Mouse (Mus musculus) MEL (cell line): ENCODE data around the gene Piezo1. TPM values are rescaled to one million over a fixed set of nuclear protein-coding genes. Genes with fewer than 3 reads are reported as not detected.

Experiments used
- DNase-seq: peaks from one replicate; pipeline ENCODE4 v3.0.0; 2011; ENCODE audit warnings: low read depth, low spot score
- H3K27ac ChIP-seq: 2 replicates; pipeline ENCODE4 v1.5.1; 2012; ENCODE audit warnings: low read depth, mild to moderate bottlenecking, control low read depth, low read length, moderate library complexity; ENCODE audit not compliant: control insufficient read depth
- H3K27me3 ChIP-seq, 2 experiments: fragments of 150-350 bp in 1 of 2; sonication (generic) in 1 of 2; 2 replicates each; pipeline ENCODE4 v1.6.1; 2012; ENCODE audit warnings: low read length in 2 of 2, mild to moderate bottlenecking in 2 of 2, improper control_type of control experiment in 1 of 2, moderate library complexity in 1 of 2; ENCODE audit not compliant: insufficient read depth in 2 of 2, control insufficient read depth in 1 of 2
- H3K36me3 ChIP-seq, 2 experiments: 2 replicates each; pipeline ENCODE4 v1.6.1; 2012 to 2014; ENCODE audit warnings: low read length in 2 of 2, improper control_type of control experiment in 1 of 2, inconsistent platforms in 1 of 2, mild to moderate bottlenecking in 1 of 2; ENCODE audit not compliant: insufficient read depth in 2 of 2, control insufficient read depth in 1 of 2
- H3K4me1 ChIP-seq, 2 experiments: fragments of 150-350 bp in 1 of 2; sonication (generic) in 1 of 2; 2 replicates each; pipeline ENCODE4 v1.6.1; 2012; ENCODE audit warnings: low read length in 2 of 2, improper control_type of control experiment in 1 of 2, mild to moderate bottlenecking in 1 of 2; ENCODE audit not compliant: insufficient read depth in 2 of 2, control insufficient read depth in 1 of 2
- H3K4me3 ChIP-seq, 2 experiments: fragments of 150-350 bp in 1 of 2; sonication (generic) in 1 of 2; 2 replicates each; pipeline ENCODE4 v1.5.1; 2012; ENCODE audit warnings: low read depth in 2 of 2, low read length in 2 of 2, mild to moderate bottlenecking in 2 of 2, moderate library complexity in 2 of 2, control low read depth in 1 of 2, improper control_type of control experiment in 1 of 2; ENCODE audit not compliant: control insufficient read depth in 1 of 2, insufficient read depth in 1 of 2
- H3K79me2 ChIP-seq: 2 replicates; pipeline ENCODE4 v1.6.1; 2012; ENCODE audit warnings: mild to moderate bottlenecking, low read length, moderate library complexity; ENCODE audit not compliant: control insufficient read depth, poor library complexity, insufficient read depth
- H3K9ac ChIP-seq: 2 replicates; pipeline ENCODE4 v1.6.1; 2012; ENCODE audit warnings: low read depth, mild to moderate bottlenecking, control low read depth, low read length, moderate library complexity; ENCODE audit not compliant: control insufficient read depth, poor library complexity, severe bottlenecking
- H3K9me3 ChIP-seq: fragments of 150-350 bp; sonication (generic); replicated peaks from 2 replicates; pipeline ENCODE4 v1.6.1; 2012; ENCODE audit warnings: mild to moderate bottlenecking, low read length, improper control_type of control experiment, moderate library complexity; ENCODE audit not compliant: insufficient read depth
- BHLHE40 ChIP-seq: IDR thresholded peaks from 2 replicates; pipeline ENCODE4 v1.6.1; 2012; ENCODE audit warnings: low read depth, mild to moderate bottlenecking, inconsistent platforms, low read length, improper control_type of control experiment, borderline replicate concordance
- CHD2 ChIP-seq: IDR thresholded peaks from 2 replicates; pipeline ENCODE4 v1.6.1; 2011; ENCODE audit warnings: low read length, improper control_type of control experiment
- CTCF ChIP-seq, 3 experiments: IDR thresholded peaks in 2 of 3; conservative IDR thresholded peaks in 1 of 3; 2 replicates each; pipeline ENCODE4 v1.5.1; 2011 to 2012; ENCODE audit warnings: low read length in 3 of 3, low read depth in 2 of 3, mild to moderate bottlenecking in 2 of 3, improper control_type of control experiment in 1 of 3, inconsistent platforms in 1 of 3, mixed read lengths in 1 of 3, moderate library complexity in 1 of 3; ENCODE audit not compliant: control insufficient read depth in 1 of 3, insufficient read depth in 1 of 3, poor library complexity in 1 of 3, severe bottlenecking in 1 of 3
- ELF1 ChIP-seq: IDR thresholded peaks from 2 replicates; pipeline ENCODE4 v1.6.1; 2014; ENCODE audit warnings: low read depth, mild to moderate bottlenecking, inconsistent platforms, low read length, improper control_type of control experiment, moderate library complexity
- ETS1 ChIP-seq: IDR thresholded peaks from 2 replicates; pipeline ENCODE4 v1.6.1; 2012; ENCODE audit warnings: low read depth, mild to moderate bottlenecking, inconsistent platforms, low read length, improper control_type of control experiment, moderate library complexity
- GABPA ChIP-seq: IDR thresholded peaks from 2 replicates; pipeline ENCODE4 v1.6.1; 2012; ENCODE audit warnings: low read depth, mild to moderate bottlenecking, inconsistent platforms, low read length, improper control_type of control experiment, moderate library complexity
- GATA1 ChIP-seq: IDR thresholded peaks from 2 replicates; pipeline ENCODE4 v1.6.1; 2011; ENCODE audit warnings: low read depth, low read length, improper control_type of control experiment
- HCFC1 ChIP-seq: IDR thresholded peaks from 2 replicates; pipeline ENCODE4 v1.6.1; 2012; ENCODE audit warnings: low read depth, mild to moderate bottlenecking, inconsistent platforms, low read length, improper control_type of control experiment, moderate library complexity
- KAT2A ChIP-seq: conservative IDR thresholded peaks from 2 replicates; pipeline ENCODE4 v1.6.1; 2012; ENCODE audit warnings: low read depth, low read length, improper control_type of control experiment, inconsistent platforms
- MAFK ChIP-seq: IDR thresholded peaks from 2 replicates; pipeline ENCODE4 v1.6.1; 2011; ENCODE audit warnings: low read depth, mild to moderate bottlenecking, low read length, improper control_type of control experiment, borderline replicate concordance
- MYB ChIP-seq: IDR thresholded peaks from 2 replicates; pipeline ENCODE4 v1.6.1; 2011; ENCODE audit warnings: mild to moderate bottlenecking, low read depth, low read length, improper control_type of control experiment
- MYC ChIP-seq: IDR thresholded peaks from 2 replicates; pipeline ENCODE4 v1.6.1; 2011; ENCODE audit warnings: low read depth, mild to moderate bottlenecking, low read length, improper control_type of control experiment, moderate library complexity
- POLR2A ChIP-seq, 2 experiments: IDR thresholded peaks; 2 replicates each; pipeline ENCODE4 v1.6.1; 2011 to 2012; ENCODE audit warnings: low read length in 2 of 2, mild to moderate bottlenecking in 2 of 2, control low read depth in 1 of 2, improper control_type of control experiment in 1 of 2, low read depth in 1 of 2, moderate library complexity in 1 of 2; ENCODE audit not compliant: control insufficient read depth in 1 of 2, insufficient read depth in 1 of 2, poor library complexity in 1 of 2
- POLR2AphosphoS2 ChIP-seq: IDR thresholded peaks from 2 replicates; pipeline ENCODE4 v1.6.1; 2011; ENCODE audit warnings: low read length, improper control_type of control experiment
- POLR2AphosphoS5 ChIP-seq: IDR thresholded peaks from 2 replicates; pipeline ENCODE4 v1.6.1; 2012; ENCODE audit warnings: low read depth, borderline replicate concordance, mild to moderate bottlenecking, inconsistent platforms, low read length, moderate library complexity, mixed read lengths
- RAD21 ChIP-seq: IDR thresholded peaks from 2 replicates; pipeline ENCODE4 v1.6.1; 2011; ENCODE audit warnings: mild to moderate bottlenecking, low read depth, low read length, improper control_type of control experiment
- RCOR1 ChIP-seq: IDR thresholded peaks from 2 replicates; pipeline ENCODE4 v1.6.1; 2012; ENCODE audit warnings: low read depth, mild to moderate bottlenecking, inconsistent platforms, low read length, improper control_type of control experiment
- TCF12 ChIP-seq: IDR thresholded peaks from 2 replicates; pipeline ENCODE4 v1.6.1; 2014; ENCODE audit warnings: low read depth, mild to moderate bottlenecking, inconsistent platforms, low read length, improper control_type of control experiment, moderate library complexity
- UBTF ChIP-seq: IDR thresholded peaks from 2 replicates; pipeline ENCODE4 v1.6.1; 2012; ENCODE audit warnings: low read depth, mild to moderate bottlenecking, inconsistent platforms, low read length, improper control_type of control experiment, moderate library complexity, borderline replicate concordance; ENCODE audit not compliant: insufficient read depth
- ZC3H11A ChIP-seq: IDR thresholded peaks from 2 replicates; pipeline ENCODE4 v1.6.1; 2012; ENCODE audit warnings: low read depth, mild to moderate bottlenecking, inconsistent platforms, low read length, improper control_type of control experiment
- ZKSCAN1 ChIP-seq: IDR thresholded peaks from 2 replicates; pipeline ENCODE4 v1.6.1; 2012; ENCODE audit warnings: low read depth, mild to moderate bottlenecking, inconsistent platforms, low read length, improper control_type of control experiment, moderate library complexity
- ZNF384 ChIP-seq: IDR thresholded peaks from 2 replicates; pipeline ENCODE4 v1.6.1; 2012; ENCODE audit warnings: low read depth, mild to moderate bottlenecking, inconsistent platforms, low read length, improper control_type of control experiment
- polyA plus RNA-seq, 2 experiments: library from polyadenylated mRNA; stranded (reverse) in 1 of 2; unstranded in 1 of 2; fragments of >175 nt in 1 of 2; fragments of >200 nt in 1 of 2; gene quantifications; 2 replicates each; pipeline versions ENCODE4 v1.2.1 to v1.2.4; 2012; ENCODE audit warnings: low replicate concordance in 2 of 2, low read depth in 1 of 2; ENCODE audit not compliant: insufficient read length in 2 of 2, insufficient read depth in 1 of 2, missing spikeins in 1 of 2
- total RNA-seq: library from RNA; depleted of rRNA; stranded (reverse); fragments of 300-350 nt; gene quantifications from 2 replicates; pipeline ENCODE4 v1.2.3, GENCODE M21; 2012

Gene Piezo1
- total and polyA plus RNA-seq, 3 experiments = 35.1 to 223 (median 144) TPM

DNA sequence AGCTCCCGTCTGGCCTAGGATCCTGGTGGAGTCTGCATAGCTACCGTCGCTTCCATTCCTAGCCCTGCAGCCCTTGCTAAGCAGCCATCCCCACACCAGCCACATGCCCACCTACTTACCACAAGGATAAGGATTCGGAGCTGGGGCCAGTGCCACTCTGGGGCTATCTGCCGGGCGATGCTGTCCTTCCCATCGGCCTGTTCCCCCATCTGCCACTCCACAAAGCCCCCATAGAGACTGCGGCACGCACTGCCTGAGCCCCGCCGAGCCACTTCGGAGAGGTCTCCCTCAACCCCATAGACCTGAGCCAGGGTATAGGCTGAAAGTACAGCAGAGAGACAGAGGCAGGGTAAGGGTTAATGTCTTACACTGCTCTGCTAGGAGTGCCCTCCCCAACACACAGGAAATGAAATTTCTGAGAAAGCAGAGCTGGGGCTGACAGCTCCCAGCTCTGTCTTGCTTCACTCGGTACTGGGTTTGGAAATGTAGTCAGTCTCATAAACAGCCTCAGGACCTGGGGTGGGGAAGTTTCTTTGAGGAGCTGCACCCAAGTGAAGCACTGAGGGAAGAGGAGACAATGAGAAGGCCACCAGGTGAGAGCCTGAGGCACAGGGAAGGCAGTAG is 113.3 kb downstream of the Piezo1 start:
- Histone ChIP-seq H3K27ac (no peak overlapping the region), H3K4me3 (no peak overlapping the region), H3K4me1 (peaks cover 0 to 3% of the 10 kb centered on the region in 2 experiments; a peak in 1 of 4 replicates), H3K79me2 (no peaks in the 10 kb centered on the region), H3K36me3 (no peaks in the 10 kb centered on the region), H3K9me3 (no peaks in the 10 kb centered on the region), H3K9ac (no peak overlapping the region), H3K27me3 (no peaks in the 10 kb centered on the region)
- no peak for DNase-seq
- TF ChIP-seq POLR2AphosphoS2 = no peak
- no peak for TF ChIP-seq CHD2
- TF ChIP-seq POLR2A (IDR thresholded peaks at IDR 0.05; ENCODE audit: control insufficient read depth in 1 of 2, insufficient read depth in 1 of 2, low read depth in 1 of 2, low read length in 2 of 2, poor library complexity in 1 of 2) = no peak
- TF ChIP-seq RCOR1 = no peak
- no peak for TF ChIP-seq ELF1
- TF ChIP-seq BHLHE40 = no peak
- TF ChIP-seq MAFK = no peak
- no peak for TF ChIP-seq UBTF
- no peak for TF ChIP-seq MYB
- TF ChIP-seq TCF12 = no peak

DNA sequence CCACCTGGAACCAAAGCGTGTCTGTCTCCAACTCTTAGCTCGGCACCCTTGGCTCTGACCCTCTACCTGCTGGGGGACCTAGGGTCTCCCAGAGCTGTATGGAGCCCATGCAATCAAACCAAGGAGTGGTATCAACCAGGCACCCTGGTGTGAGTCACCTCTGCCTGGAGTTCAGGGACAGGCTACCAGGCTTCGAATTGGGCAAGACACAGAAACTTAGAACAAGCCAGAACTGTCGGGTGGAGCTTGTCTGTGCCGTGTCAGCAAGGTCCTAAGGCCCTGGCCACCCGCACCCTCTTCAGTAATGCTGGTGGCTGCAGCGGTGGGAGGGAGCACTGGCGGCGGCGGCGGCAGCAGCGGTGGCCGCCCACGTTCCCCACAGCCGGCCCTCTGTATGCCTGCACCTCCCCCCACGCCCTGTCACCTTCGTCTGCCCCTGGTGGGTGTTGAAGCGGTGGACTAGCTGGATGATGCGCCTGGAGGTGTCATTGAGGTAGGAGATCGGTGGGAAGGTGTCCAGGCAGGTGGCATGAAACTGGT is 114.5 kb downstream of the Piezo1 start:
- Histone ChIP-seq H3K9ac (no peak overlapping the region), H3K27ac (no peak overlapping the region), H3K79me2 (peaks cover 11% of the 10 kb centered on the region), H3K4me1 (no peaks in the 10 kb centered on the region; a peak in 1 of 4 replicates), H3K4me3 (no peak overlapping the region), H3K9me3 (no peaks in the 10 kb centered on the region), H3K27me3 (no peaks in the 10 kb centered on the region), H3K36me3 (no peaks in the 10 kb centered on the region)
- DNase-seq = no peak
- TF ChIP-seq POLR2AphosphoS2 (no peak), ZNF384 (no peak), CTCF (IDR thresholded peaks at IDR 0.05 in 2 of 3, conservative IDR thresholded peaks at IDR 0.05 in 1 of 3; ENCODE audit: control insufficient read depth in 1 of 3, insufficient read depth in 1 of 3, low read depth in 2 of 3, low read length in 3 of 3, poor library complexity in 1 of 3, severe bottlenecking in 1 of 3) (no peak), UBTF (no peak), POLR2AphosphoS5 (no peak), HCFC1 (no peak), GATA1 (no peak), TCF12 (no peak), GABPA (no peak), ETS1 (no peak), MYC (no peak), ZC3H11A (no peak), ZKSCAN1 (no peak), RCOR1 (no peak), RAD21 (no peak), KAT2A (no peak), ELF1 (no peak)
